Mouse (Mus musculus): ENCODE measurements at regions not wholly inside any gene's neighbourhood (a gene's known extent, or its start where the extent isn't known, plus 50 kb on each side); places are given as distances from the start of the nearest gene placed in this dataset.

DNA sequence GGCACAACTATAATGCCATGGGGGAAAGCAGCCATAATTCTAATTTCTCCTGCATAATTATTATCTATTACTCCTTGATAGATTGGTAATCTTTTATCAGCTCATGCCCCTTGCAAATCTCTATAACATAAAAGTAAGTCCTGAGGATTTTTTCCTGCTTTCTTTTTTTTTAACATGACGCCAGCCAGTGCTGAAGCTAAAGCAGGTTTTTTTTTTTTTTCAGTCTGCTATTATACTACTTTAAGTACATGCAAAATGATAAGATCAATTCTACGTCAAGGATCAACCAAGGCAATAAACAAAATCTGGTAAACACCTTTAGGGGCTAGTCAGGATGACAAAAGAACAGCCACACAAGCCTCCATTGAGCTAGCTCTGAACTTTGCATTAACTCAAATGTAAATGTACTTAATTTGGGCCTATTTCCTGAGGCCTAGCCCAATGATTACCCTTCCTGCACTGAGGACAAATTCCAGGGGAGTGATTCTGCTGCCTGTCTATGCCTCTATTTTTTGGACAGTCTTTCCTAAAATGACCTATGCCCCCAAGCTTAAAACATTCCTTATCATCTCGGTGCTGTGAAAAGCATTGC is 434.8 kb downstream of the 1810013L24Rik start:
- H3K4me3 ChIP-seq (ENCODE audit: low read depth, low read length) = no peak overlapping the region
- no peaks in the 10 kb centered on the region for H3K27me3 ChIP-seq (replicated peaks; ENCODE audit: control insufficient read depth, insufficient read depth, low read length)
- H3K36me3 ChIP-seq (ENCODE audit: control insufficient read depth, insufficient read depth, low read length) = no peaks in the 10 kb centered on the region
- no peaks in the 10 kb centered on the region for H3K4me1 ChIP-seq (ENCODE audit: control insufficient read depth, insufficient read depth, low read length)
- DNase-seq (ENCODE audit: low spot score) = no peak
- H3K4me2 ChIP-seq (ENCODE audit: low read depth, low read length) = no peak overlapping the region
- no peak overlapping the region for H3K9ac ChIP-seq (ENCODE audit: low read depth, low read length)
- no peaks in the 10 kb centered on the region for H3K9me3 ChIP-seq (ENCODE audit: control insufficient read depth, low read length)
- 28% methylated on average over 3 of the region's 3 CpGs for WGBS
- H3K27ac ChIP-seq (replicated peaks; ENCODE audit: low read depth, low read length) = no peak overlapping the region
- no peak for ATAC-seq (ENCODE audit: low read depth)

- Histone ChIP-seq H3K4me3 (ENCODE audit: low read depth, low read length) (no peak overlapping the region), H3K9ac (ENCODE audit: low read depth, low read length) (no peak overlapping the region)
- no peak for ATAC-seq (ENCODE audit: low read depth)
Observed at GRCm38 (mm10) chr16:9267204-9267603, 437.3 kb downstream of the 1810013L24Rik start.

DNA sequence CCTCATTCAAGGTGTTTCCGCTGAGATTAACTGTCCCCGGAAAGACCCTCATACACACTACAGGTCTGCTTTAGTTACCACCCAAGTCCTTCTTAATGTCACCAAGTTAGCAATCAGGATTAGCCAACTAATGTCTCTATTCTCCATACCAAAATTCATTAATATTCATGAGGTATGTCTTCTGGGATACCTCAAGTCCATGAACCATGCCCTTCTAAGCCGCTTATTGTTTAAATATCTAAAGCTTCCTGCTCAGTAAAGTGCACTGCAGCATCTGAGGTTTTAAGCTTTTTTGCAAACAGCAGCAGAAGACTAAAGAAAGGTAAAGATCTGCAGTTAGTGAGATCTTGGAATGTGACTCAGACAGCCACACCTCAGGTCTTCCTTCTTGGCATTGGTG is 440.2 kb downstream of the 1810013L24Rik start:
- no peak overlapping the region for H3K9ac ChIP-seq (ENCODE audit: low read depth, low read length)
- no peaks in the 10 kb centered on the region for H3K9me3 ChIP-seq (ENCODE audit: control insufficient read depth, low read length)
- H3K4me3 ChIP-seq (ENCODE audit: low read depth, low read length) = no peak overlapping the region
- WGBS = 82% methylated on average over 3 of the region's 3 CpGs
- H3K4me2 ChIP-seq (ENCODE audit: low read depth, low read length) = no peak overlapping the region
- no peaks in the 10 kb centered on the region for H3K36me3 ChIP-seq (ENCODE audit: control insufficient read depth, insufficient read depth, low read length)
- ATAC-seq (ENCODE audit: low read depth) (no peak), DNase-seq (ENCODE audit: low spot score) (no peak)
- no peak overlapping the region for H3K27ac ChIP-seq (replicated peaks; ENCODE audit: low read depth, low read length)
- no peaks in the 10 kb centered on the region for H3K4me1 ChIP-seq (ENCODE audit: control insufficient read depth, insufficient read depth, low read length)
- H3K27me3 ChIP-seq (replicated peaks; ENCODE audit: control insufficient read depth, insufficient read depth, low read length) = no peaks in the 10 kb centered on the region

More at GRCm38 (mm10) chr16:9267204-9267603, 437.3 kb downstream of the 1810013L24Rik start:
- Histone ChIP-seq H3K27me3 (replicated peaks; ENCODE audit: control insufficient read depth, insufficient read depth, low read length) (no peaks in the 10 kb centered on the region), H3K9me3 (ENCODE audit: control insufficient read depth, low read length) (no peaks in the 10 kb centered on the region), H3K4me2 (ENCODE audit: low read depth, low read length) (no peak overlapping the region), H3K36me3 (ENCODE audit: control insufficient read depth, insufficient read depth, low read length) (no peaks in the 10 kb centered on the region), H3K4me1 (ENCODE audit: control insufficient read depth, insufficient read depth, low read length) (no peaks in the 10 kb centered on the region), H3K27ac (replicated peaks; ENCODE audit: low read depth, low read length) (no peak overlapping the region)
- no peak for DNase-seq (ENCODE audit: low spot score)

- WGBS = 86% methylated on average over 1 of the region's 1 CpGs
- Histone ChIP-seq H3K4me1 (ENCODE audit: control insufficient read depth, insufficient read depth, low read length) (no peaks in the 10 kb centered on the region), H3K9ac (ENCODE audit: low read depth, low read length) (no peak overlapping the region), H3K27me3 (replicated peaks; ENCODE audit: control insufficient read depth, insufficient read depth, low read length) (no peaks in the 10 kb centered on the region), H3K9me3 (ENCODE audit: control insufficient read depth, low read length) (no peaks in the 10 kb centered on the region), H3K27ac (replicated peaks; ENCODE audit: low read depth, low read length) (no peak overlapping the region), H3K4me3 (ENCODE audit: low read depth, low read length) (no peak overlapping the region), H3K36me3 (ENCODE audit: control insufficient read depth, insufficient read depth, low read length) (no peaks in the 10 kb centered on the region), H3K4me2 (ENCODE audit: low read depth, low read length) (no peak overlapping the region)
- DNase-seq (ENCODE audit: low spot score) (no peak), ATAC-seq (ENCODE audit: low read depth) (no peak)
Observed at GRCm38 (mm10) chr16:9270671-9271070, 440.8 kb downstream of the 1810013L24Rik start.

DNA sequence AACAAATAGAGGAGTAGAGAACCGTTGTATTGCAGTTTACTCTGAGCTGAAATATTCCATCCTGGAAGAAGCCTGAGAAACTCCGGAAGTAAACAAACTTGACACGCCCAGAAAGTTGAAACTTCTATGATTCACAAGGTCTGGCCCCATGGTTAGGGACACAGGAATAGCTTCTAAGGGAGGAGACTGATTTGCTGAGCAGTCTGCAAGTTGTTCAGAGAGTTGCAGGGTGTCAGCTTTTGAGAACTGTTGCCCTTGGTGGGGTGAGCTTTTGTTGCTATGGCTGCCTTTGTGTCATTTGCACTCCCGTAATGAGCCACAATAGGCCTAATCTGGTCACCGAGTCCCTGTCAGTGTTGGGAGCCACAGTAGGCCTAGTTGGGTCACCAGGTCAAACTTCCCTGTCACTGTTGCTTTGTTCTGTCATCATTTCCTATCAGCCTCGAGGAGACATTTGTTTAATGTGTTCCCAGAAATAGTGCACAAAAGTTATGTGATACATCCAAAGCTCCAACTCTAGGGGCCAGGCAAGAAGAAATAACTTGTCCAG is 443.9 kb downstream of the 1810013L24Rik start:
- Histone ChIP-seq H3K9ac (ENCODE audit: low read depth, low read length) (no peak overlapping the region), H3K36me3 (ENCODE audit: control insufficient read depth, insufficient read depth, low read length) (no peaks in the 10 kb centered on the region), H3K9me3 (ENCODE audit: control insufficient read depth, low read length) (no peaks in the 10 kb centered on the region), H3K27ac (replicated peaks; ENCODE audit: low read depth, low read length) (no peak overlapping the region), H3K4me3 (ENCODE audit: low read depth, low read length) (no peak overlapping the region), H3K4me1 (ENCODE audit: control insufficient read depth, insufficient read depth, low read length) (no peaks in the 10 kb centered on the region), H3K4me2 (ENCODE audit: low read depth, low read length) (no peak overlapping the region), H3K27me3 (replicated peaks; ENCODE audit: control insufficient read depth, insufficient read depth, low read length) (no peaks in the 10 kb centered on the region)
- ATAC-seq (ENCODE audit: low read depth) (no peak), DNase-seq (ENCODE audit: low spot score) (no peak)
- WGBS = 64% methylated on average over 6 of the region's 6 CpGs

DNA sequence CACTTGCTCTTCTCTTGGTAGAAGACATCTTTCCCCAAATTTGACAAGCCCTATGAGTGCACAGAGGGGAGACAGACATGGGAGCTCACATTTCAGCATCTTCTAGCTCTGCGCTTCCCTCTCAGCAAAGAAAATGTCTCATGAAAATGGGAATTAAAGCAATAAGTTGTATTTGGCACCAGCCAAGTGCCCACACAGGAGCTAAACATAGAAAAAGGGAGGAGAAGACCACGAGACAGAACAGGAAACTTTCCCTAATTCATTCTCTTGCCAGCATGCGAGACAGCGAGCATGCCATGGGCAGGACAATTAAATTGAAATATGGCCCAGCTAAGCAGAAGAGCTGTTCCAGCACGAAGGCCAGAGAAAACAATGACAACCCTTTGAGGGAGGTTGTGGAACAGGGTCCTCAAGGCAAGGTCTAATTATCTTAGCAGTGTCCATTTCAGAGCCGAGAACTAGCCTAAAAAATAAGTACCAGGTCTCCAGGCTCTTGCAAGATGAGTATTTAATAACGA is 444.7 kb downstream of the 1810013L24Rik start:
- H3K4me2 ChIP-seq (ENCODE audit: low read depth, low read length) = no peak overlapping the region
- H3K27me3 ChIP-seq (replicated peaks; ENCODE audit: control insufficient read depth, insufficient read depth, low read length) = no peaks in the 10 kb centered on the region
- H3K9ac ChIP-seq (ENCODE audit: low read depth, low read length) = no peak overlapping the region
- H3K9me3 ChIP-seq (ENCODE audit: control insufficient read depth, low read length) = no peaks in the 10 kb centered on the region
- 65% methylated on average over 7 of the region's 7 CpGs for WGBS
- no peaks in the 10 kb centered on the region for H3K36me3 ChIP-seq (ENCODE audit: control insufficient read depth, insufficient read depth, low read length)
- H3K4me1 ChIP-seq (ENCODE audit: control insufficient read depth, insufficient read depth, low read length) = no peaks in the 10 kb centered on the region
- DNase-seq (ENCODE audit: low spot score) (no peak), ATAC-seq (ENCODE audit: low read depth) (no peak)
- H3K27ac ChIP-seq (replicated peaks; ENCODE audit: low read depth, low read length) = no peak overlapping the region
- no peak overlapping the region for H3K4me3 ChIP-seq (ENCODE audit: low read depth, low read length)

DNA sequence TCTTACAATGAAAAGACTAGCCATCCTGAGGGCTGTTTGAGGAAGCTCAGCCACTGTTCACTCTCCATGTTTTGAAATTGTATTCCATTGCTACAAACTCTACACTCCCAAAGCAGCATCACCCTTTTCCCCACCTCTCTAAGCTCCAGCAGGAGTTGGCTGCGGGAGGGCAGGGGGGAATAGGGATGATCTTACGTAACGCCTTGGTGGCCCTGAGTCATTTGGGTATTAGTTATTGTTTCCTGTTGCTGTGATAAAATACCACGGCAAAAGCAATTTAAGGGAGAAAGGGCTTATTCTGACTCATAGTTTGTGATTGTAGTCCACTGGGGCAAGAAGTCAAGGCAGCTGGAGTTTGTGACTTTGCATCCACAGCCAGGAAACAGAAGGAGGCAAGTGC is 445.5 kb downstream of the 1810013L24Rik start:
- H3K9me3 ChIP-seq (ENCODE audit: control insufficient read depth, low read length) = no peaks in the 10 kb centered on the region
- no peak overlapping the region for H3K27ac ChIP-seq (replicated peaks; ENCODE audit: low read depth, low read length)
- H3K4me2 ChIP-seq (ENCODE audit: low read depth, low read length) = no peak overlapping the region
- no peak overlapping the region for H3K9ac ChIP-seq (ENCODE audit: low read depth, low read length)
- H3K27me3 ChIP-seq (replicated peaks; ENCODE audit: control insufficient read depth, insufficient read depth, low read length) = no peaks in the 10 kb centered on the region
- no peak overlapping the region for H3K4me3 ChIP-seq (ENCODE audit: low read depth, low read length)
- no peak for ATAC-seq (ENCODE audit: low read depth)
- 70% methylated on average over 4 of the region's 4 CpGs for WGBS
- no peak for DNase-seq (ENCODE audit: low spot score)
- H3K4me1 ChIP-seq (ENCODE audit: control insufficient read depth, insufficient read depth, low read length) = no peaks in the 10 kb centered on the region
- H3K36me3 ChIP-seq (ENCODE audit: control insufficient read depth, insufficient read depth, low read length) = no peaks in the 10 kb centered on the region

DNA sequence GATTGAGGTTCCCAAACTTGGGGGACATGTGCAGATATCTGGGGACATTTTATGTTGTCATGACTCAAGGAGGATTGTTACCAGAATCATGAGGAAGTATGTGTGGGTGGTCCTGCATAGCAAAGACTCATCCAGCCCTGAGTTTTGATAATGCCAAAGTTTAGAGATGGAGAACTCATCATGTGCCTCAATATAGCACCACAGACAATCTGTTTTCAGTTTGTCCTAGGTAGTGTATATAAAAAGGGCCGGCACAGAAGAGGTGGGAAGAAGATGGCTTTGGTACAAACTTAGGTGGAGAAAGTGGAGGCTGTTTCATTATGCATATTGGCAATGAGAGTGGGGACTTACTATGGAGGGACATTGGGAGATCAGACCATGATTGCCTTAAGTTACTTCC is 447.2 kb downstream of the 1810013L24Rik start:
- DNase-seq (ENCODE audit: low spot score) (no peak), ATAC-seq (ENCODE audit: low read depth) (no peak)

GRCm38 (mm10) chr16:9279726-9280125 is 449.8 kb downstream of the 1810013L24Rik start:
- no peak overlapping the region for H3K4me2 ChIP-seq (ENCODE audit: low read depth, low read length)
- ATAC-seq (ENCODE audit: low read depth) = no peak
- no peaks in the 10 kb centered on the region for H3K27me3 ChIP-seq (replicated peaks; ENCODE audit: control insufficient read depth, insufficient read depth, low read length)
- H3K9ac ChIP-seq (ENCODE audit: low read depth, low read length) = no peak overlapping the region
- no peak for DNase-seq (ENCODE audit: low spot score)
- no peaks in the 10 kb centered on the region for H3K36me3 ChIP-seq (ENCODE audit: control insufficient read depth, insufficient read depth, low read length)
- H3K27ac ChIP-seq (replicated peaks; ENCODE audit: low read depth, low read length) = no peak overlapping the region
- no peaks in the 10 kb centered on the region for H3K9me3 ChIP-seq (ENCODE audit: control insufficient read depth, low read length)
- WGBS = 73% methylated on average over 6 of the region's 6 CpGs
- no peaks in the 10 kb centered on the region for H3K4me1 ChIP-seq (ENCODE audit: control insufficient read depth, insufficient read depth, low read length)
- no peak overlapping the region for H3K4me3 ChIP-seq (ENCODE audit: low read depth, low read length)

More for the DNA sequence above, 447.2 kb downstream of the 1810013L24Rik start:
- no peaks in the 10 kb centered on the region for H3K4me1 ChIP-seq (ENCODE audit: control insufficient read depth, insufficient read depth, low read length)
- H3K9ac ChIP-seq (ENCODE audit: low read depth, low read length) = no peak overlapping the region
- no peak overlapping the region for H3K4me2 ChIP-seq (ENCODE audit: low read depth, low read length)
- 72% methylated on average over 1 of the region's 1 CpGs for WGBS
- no peaks in the 10 kb centered on the region for H3K9me3 ChIP-seq (ENCODE audit: control insufficient read depth, low read length)
- H3K27me3 ChIP-seq (replicated peaks; ENCODE audit: control insufficient read depth, insufficient read depth, low read length) = no peaks in the 10 kb centered on the region
- H3K36me3 ChIP-seq (ENCODE audit: control insufficient read depth, insufficient read depth, low read length) = no peaks in the 10 kb centered on the region
- H3K4me3 ChIP-seq (ENCODE audit: low read depth, low read length) = no peak overlapping the region
- H3K27ac ChIP-seq (replicated peaks; ENCODE audit: low read depth, low read length) = no peak overlapping the region
